Mouse (Mus musculus) erythroid progenitor cell, adult 5-6 weeks (primary cell): ENCODE measurements around the gene Usp16. TPM values are rescaled to one million over a fixed set of nuclear protein-coding genes. Genes with fewer than 3 reads are reported as not detected.

Source experiments
- total RNA-seq, 2 experiments: library from RNA; stranded (forward) in 1 of 2; stranded (reverse) in 1 of 2; fragments of 150-400 nt in 1 of 2; fragments of 186-747, 209-891 nt in 1 of 2; gene quantifications; 2 replicates each; pipeline versions ENCODE4 v1.2.3 to v1.2.4; 2015 to 2017; ENCODE audit warnings: low replicate concordance in 2 of 2

The Usp16 gene
- total RNA-seq, 2 experiments from 2014 or later: 26.8 to 41.9 TPM

Other genes with a start within 250 kb of the Usp16 start
- gene N6amt1, start 100.5 kb upstream of the Usp16 start, total RNA-seq (2015; ENCODE audit: low replicate concordance): 2.9 and 3.2 TPM in 2 replicates
- gene N6amt1, start 100.5 kb upstream of the Usp16 start, total RNA-seq (2017; ENCODE audit: low replicate concordance): 1.9 and 2.0 TPM in 2 replicates
- gene Ltn1, start 22.1 kb upstream of the Usp16 start, total RNA-seq (2015; ENCODE audit: low replicate concordance): 12.6 and 19.1 TPM in 2 replicates
- gene Ltn1, start 22.1 kb upstream of the Usp16 start, total RNA-seq (2017; ENCODE audit: low replicate concordance): 11.9 and 14.1 TPM in 2 replicates
- 1.3 TPM in 1 of 2 replicates, not detected in the other for gene Rwdd2b, start 14.1 kb upstream of the Usp16 start, total RNA-seq (2015; ENCODE audit: low replicate concordance)
- 1.4 and 4.2 TPM in 2 replicates for gene Rwdd2b, start 14.1 kb upstream of the Usp16 start, total RNA-seq (2017; ENCODE audit: low replicate concordance)
- gene Cct8, start 41.2 kb downstream of the Usp16 start, total RNA-seq (2015; ENCODE audit: low replicate concordance): 74.6 and 75.0 TPM in 2 replicates
- gene Cct8, start 41.2 kb downstream of the Usp16 start, total RNA-seq (2017; ENCODE audit: low replicate concordance): 152 and 166 TPM in 2 replicates
- not detected in 2 replicates for gene Map3k7cl, start 98.6 kb downstream of the Usp16 start, total RNA-seq (2015; ENCODE audit: low replicate concordance)
- gene Map3k7cl, start 98.6 kb downstream of the Usp16 start, total RNA-seq (2017; ENCODE audit: low replicate concordance): not detected in 2 replicates
- 19.5 and 22.6 TPM in 2 replicates for gene Bach1, start 244.2 kb downstream of the Usp16 start, total RNA-seq (2015; ENCODE audit: low replicate concordance)
- gene Bach1, start 244.2 kb downstream of the Usp16 start, total RNA-seq (2017; ENCODE audit: low replicate concordance): 28.5 and 37.6 TPM in 2 replicates